Mouse (Mus musculus): ENCODE data around the gene Mapre3. TPM values are rescaled to one million over a fixed set of nuclear protein-coding genes. Genes with fewer than 3 reads are reported as not detected.

The Mapre3 gene
- total and polyA plus RNA-seq, 2 experiments from 2014 or later = 55.8 to 137 TPM

DNA sequence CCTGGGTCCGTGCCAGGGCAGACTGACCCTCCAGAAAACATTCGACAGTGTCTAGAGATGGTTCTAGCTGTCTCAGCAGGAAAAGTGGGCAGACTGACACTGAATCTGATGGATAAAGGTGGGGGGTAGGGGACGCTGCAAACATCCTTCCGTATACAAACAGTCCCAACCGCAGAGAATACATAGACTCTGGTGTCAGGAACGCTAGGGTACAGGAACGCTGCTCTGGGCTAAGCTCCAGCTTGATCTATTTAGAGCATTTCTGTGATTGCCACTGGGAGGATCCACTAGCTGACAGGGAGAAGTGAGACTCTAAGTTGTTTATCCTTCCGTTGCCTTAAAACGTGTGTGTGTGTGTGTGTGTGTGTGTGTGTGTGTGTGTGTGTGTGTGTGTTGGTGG is 33.7 kb upstream of the Mapre3 start:
- Histone ChIP-seq H3K9ac (replicated peaks; ENCODE audit: low read length) (no peak overlapping the region), H3K4me1 (ENCODE audit: insufficient read depth, low read length) (no peaks in the 10 kb centered on the region), H3K27ac (no peak overlapping the region), H3K9me3 (ENCODE audit: low read length) (no peaks in the 10 kb centered on the region), H3K4me2 (ENCODE audit: low read depth, low read length) (no peak overlapping the region), H3K4me3 (ENCODE audit: low read length) (no peak overlapping the region), H3K36me3 (ENCODE audit: insufficient read depth, low read length) (peaks cover 46% of the 10 kb centered on the region), H3K27me3 (ENCODE audit: insufficient read depth, low read length) (no peaks in the 10 kb centered on the region)
- ATAC-seq (no peak), DNase-seq (ENCODE audit: low spot score) (no peak)
- WGBS = 68% methylated on average over 9 of the region's 9 CpGs
- no peak for TF ChIP-seq CTCF (IDR thresholded peaks at IDR 0.05; ENCODE audit: low read depth)

DNA sequence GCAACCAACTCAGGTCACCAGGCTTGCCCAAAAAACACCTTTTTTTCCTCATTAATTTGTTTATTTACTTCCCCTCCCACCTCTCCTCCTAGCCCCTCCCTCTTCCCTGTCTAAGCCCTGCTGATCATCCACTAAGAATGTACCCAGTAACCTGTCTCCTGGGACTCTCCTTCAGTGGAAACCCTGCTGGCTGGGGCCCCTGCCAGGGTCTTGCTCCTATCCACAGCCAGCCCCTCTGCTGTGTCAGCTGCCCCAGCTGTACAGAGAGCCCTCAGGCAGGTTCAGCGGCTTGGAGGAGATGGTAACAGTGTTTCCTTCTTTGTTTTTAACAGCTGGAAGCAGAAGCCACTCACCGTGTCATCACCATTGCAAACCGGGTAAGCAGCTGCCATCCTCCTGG is 33.3 kb upstream of the Mapre3 start:
- DNase-seq (ENCODE audit: low spot score) = no peak
- peaks cover 49% of the 10 kb centered on the region for H3K36me3 ChIP-seq (ENCODE audit: insufficient read depth, low read length)
- 37% methylated on average over 3 of the region's 3 CpGs for WGBS
- H3K27ac ChIP-seq = no peak overlapping the region
- ATAC-seq = no peak
- H3K4me1 ChIP-seq (ENCODE audit: insufficient read depth, low read length) = no peaks in the 10 kb centered on the region
- no peak overlapping the region for H3K9ac ChIP-seq (replicated peaks; ENCODE audit: low read length)
- no peak overlapping the region for H3K4me2 ChIP-seq (ENCODE audit: low read depth, low read length)
- H3K27me3 ChIP-seq (ENCODE audit: insufficient read depth, low read length) = no peaks in the 10 kb centered on the region
- H3K9me3 ChIP-seq (ENCODE audit: low read length) = no peaks in the 10 kb centered on the region
- no peak for TF ChIP-seq CTCF (IDR thresholded peaks at IDR 0.05; ENCODE audit: low read depth)
- H3K4me3 ChIP-seq (ENCODE audit: low read length) = no peak overlapping the region

DNA sequence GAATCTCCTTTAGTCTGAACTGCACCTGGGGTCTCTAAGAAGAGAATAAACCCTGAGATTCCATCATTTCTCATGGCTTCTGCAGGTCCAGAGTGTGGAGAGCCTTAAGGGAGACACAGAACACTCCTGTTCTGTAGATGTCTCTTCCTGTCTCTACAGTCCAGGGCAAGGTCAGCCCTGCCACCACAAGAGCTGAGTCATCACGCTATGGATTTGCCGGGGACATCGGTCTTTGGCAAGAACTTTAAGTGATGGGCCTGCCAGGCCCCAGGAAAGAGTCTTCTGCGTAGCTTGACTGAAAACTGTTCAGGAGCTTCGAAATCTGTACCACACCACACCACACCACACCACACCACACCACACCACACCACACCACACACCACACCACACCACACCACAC is 27.1 kb upstream of the Mapre3 start:
- H3K4me1 ChIP-seq (ENCODE audit: insufficient read depth, low read length) = no peaks in the 10 kb centered on the region
- no peak overlapping the region for H3K4me2 ChIP-seq (ENCODE audit: low read depth, low read length)
- no peaks in the 10 kb centered on the region for H3K27me3 ChIP-seq (ENCODE audit: insufficient read depth, low read length)
- H3K27ac ChIP-seq = no peak overlapping the region
- 86% methylated on average over 5 of the region's 5 CpGs for WGBS
- DNase-seq (ENCODE audit: low spot score) (no peak), ATAC-seq (no peak)
- H3K36me3 ChIP-seq (ENCODE audit: insufficient read depth, low read length) = peaks cover 59% of the 10 kb centered on the region
- no peak overlapping the region for H3K9ac ChIP-seq (replicated peaks; ENCODE audit: low read length)
- TF ChIP-seq CTCF (IDR thresholded peaks at IDR 0.05; ENCODE audit: low read depth) = no peak
- H3K9me3 ChIP-seq (ENCODE audit: low read length) = no peaks in the 10 kb centered on the region
- no peak overlapping the region for H3K4me3 ChIP-seq (ENCODE audit: low read length)

DNA sequence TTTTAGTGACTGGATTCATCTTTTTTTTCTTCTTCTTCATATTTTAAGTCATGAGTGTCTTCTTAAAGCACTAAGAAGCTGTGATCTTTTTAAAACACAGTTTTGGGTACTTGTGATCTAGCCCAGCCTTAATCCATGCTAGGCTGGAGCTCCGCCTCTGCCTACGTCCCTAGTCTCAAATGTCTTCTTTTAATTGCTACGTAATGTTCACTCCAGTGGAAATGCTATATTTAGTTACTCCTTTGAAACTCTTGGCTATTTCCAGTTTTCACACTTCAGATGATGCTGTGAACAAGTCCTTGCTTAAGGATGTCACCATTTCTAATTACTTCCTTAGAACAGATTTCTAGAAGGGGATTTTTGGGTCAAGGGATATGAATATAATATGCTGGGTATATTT is 24.4 kb upstream of the Mapre3 start:
- TF ChIP-seq CTCF (IDR thresholded peaks at IDR 0.05; ENCODE audit: low read depth) = no peak
- no peak overlapping the region for H3K4me2 ChIP-seq (ENCODE audit: low read depth, low read length)
- no peak for DNase-seq (ENCODE audit: low spot score)
- 0 out of 2 replicates have a peak, but pooled peaks have one; percentile 24 for ATAC-seq
- no peak overlapping the region for H3K4me3 ChIP-seq (ENCODE audit: low read length)
- WGBS = 77% methylated on average over 3 of the region's 3 CpGs
- no peaks in the 10 kb centered on the region for H3K27me3 ChIP-seq (ENCODE audit: insufficient read depth, low read length)
- no peak overlapping the region for H3K27ac ChIP-seq
- H3K9me3 ChIP-seq (ENCODE audit: low read length) = no peaks in the 10 kb centered on the region
- H3K36me3 ChIP-seq (ENCODE audit: insufficient read depth, low read length) = peaks cover 62% of the 10 kb centered on the region
- H3K9ac ChIP-seq (replicated peaks; ENCODE audit: low read length) = no peak overlapping the region
- no peaks in the 10 kb centered on the region for H3K4me1 ChIP-seq (ENCODE audit: insufficient read depth, low read length)

DNA sequence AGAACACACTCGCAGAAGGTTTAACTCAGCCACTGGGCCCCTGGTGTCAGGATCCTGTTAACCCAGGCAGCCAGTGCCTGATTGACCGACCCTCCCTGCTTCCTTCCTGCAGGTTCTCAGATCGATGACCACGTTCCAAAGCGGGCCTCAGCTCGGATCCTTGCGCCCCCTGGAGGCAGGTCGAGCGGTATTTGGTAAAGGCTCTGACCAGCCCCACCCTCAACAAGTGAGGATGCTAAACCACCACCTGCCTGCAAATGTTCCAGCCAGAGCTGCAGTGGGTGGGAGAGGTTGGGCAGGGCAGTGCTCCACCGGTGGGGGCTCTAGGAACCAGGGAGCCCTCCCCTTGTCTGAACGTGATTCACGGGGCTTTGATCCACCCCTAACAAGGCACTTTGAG is 18.3 kb upstream of the Mapre3 start:
- Histone ChIP-seq H3K27ac (no peak overlapping the region), H3K27me3 (ENCODE audit: insufficient read depth, low read length) (no peaks in the 10 kb centered on the region), H3K4me2 (ENCODE audit: low read depth, low read length) (no peak overlapping the region), H3K9ac (replicated peaks; ENCODE audit: low read length) (no peak overlapping the region), H3K4me1 (ENCODE audit: insufficient read depth, low read length) (no peaks in the 10 kb centered on the region), H3K4me3 (ENCODE audit: low read length) (no peak overlapping the region), H3K36me3 (ENCODE audit: insufficient read depth, low read length) (peaks cover 43% of the 10 kb centered on the region), H3K9me3 (ENCODE audit: low read length) (no peaks in the 10 kb centered on the region)
- TF ChIP-seq CTCF (IDR thresholded peaks at IDR 0.05; ENCODE audit: low read depth) = peak; percentile 91
- WGBS = 14% methylated on average over 12 of the region's 12 CpGs
- DNase-seq (ENCODE audit: low spot score) (peak; percentile 89), ATAC-seq (peak; percentile 76)

DNA sequence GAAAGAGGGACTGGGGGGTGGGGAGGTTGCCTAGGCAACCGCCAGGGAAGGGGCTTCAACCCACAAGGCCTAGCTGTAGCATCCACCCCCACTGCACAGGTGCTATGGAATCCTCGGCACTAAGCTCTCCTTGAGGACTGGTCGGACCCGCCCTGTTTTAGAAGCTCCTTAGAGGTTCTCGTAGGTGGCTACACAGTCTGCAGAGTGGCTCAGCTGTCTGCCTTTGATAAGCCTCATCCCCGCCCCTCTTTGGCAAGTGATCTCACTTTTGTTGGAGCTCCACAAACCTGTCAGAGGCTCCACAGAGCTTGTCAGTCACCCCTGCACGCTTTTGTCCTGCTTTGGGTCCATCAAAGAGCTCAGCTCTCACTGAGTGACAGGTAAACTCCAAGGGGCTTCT is 17.0 kb upstream of the Mapre3 start:
- Histone ChIP-seq H3K27ac (no peak overlapping the region), H3K27me3 (ENCODE audit: insufficient read depth, low read length) (no peaks in the 10 kb centered on the region), H3K4me3 (ENCODE audit: low read length) (no peak overlapping the region), H3K9me3 (ENCODE audit: low read length) (no peaks in the 10 kb centered on the region), H3K36me3 (ENCODE audit: insufficient read depth, low read length) (peaks cover 31% of the 10 kb centered on the region), H3K4me1 (ENCODE audit: insufficient read depth, low read length) (no peaks in the 10 kb centered on the region), H3K9ac (replicated peaks; ENCODE audit: low read length) (no peak overlapping the region), H3K4me2 (ENCODE audit: low read depth, low read length) (no peak overlapping the region)
- no peak for TF ChIP-seq CTCF (IDR thresholded peaks at IDR 0.05; ENCODE audit: low read depth)
- ATAC-seq (0 out of 2 replicates have a peak, but pooled peaks have one; percentile 9), DNase-seq (ENCODE audit: low spot score) (no peak)
- WGBS = 51% methylated on average over 7 of the region's 7 CpGs

DNA sequence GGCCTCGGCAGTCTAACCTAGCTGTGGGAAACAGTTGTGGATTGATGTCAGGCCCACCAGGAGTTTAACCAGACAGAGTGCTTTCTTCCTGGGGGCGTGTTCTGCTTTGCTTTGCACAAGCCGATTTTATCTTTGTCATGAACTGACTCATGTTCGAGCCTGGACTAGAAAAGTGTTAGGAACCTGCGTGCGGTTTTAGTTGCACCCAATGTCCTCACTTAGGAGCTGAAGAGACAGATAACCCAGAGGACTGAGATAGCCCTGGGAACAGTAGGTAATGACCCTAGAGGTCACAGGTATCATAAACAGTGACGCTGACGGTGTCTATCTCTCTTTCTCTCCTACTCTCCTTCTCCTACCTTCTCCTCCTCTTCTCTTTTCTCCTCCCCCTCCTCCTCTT is 16.5 kb upstream of the Mapre3 start:
- 75% methylated on average over 8 of the region's 8 CpGs for WGBS
- peaks cover 31% of the 10 kb centered on the region for H3K36me3 ChIP-seq (ENCODE audit: insufficient read depth, low read length)
- no peaks in the 10 kb centered on the region for H3K27me3 ChIP-seq (ENCODE audit: insufficient read depth, low read length)
- H3K4me1 ChIP-seq (ENCODE audit: insufficient read depth, low read length) = no peaks in the 10 kb centered on the region
- no peak for ATAC-seq
- H3K9ac ChIP-seq (replicated peaks; ENCODE audit: low read length) = no peak overlapping the region
- DNase-seq (ENCODE audit: low spot score) = no peak
- no peak overlapping the region for H3K4me2 ChIP-seq (ENCODE audit: low read depth, low read length)
- no peak overlapping the region for H3K4me3 ChIP-seq (ENCODE audit: low read length)
- TF ChIP-seq CTCF (IDR thresholded peaks at IDR 0.05; ENCODE audit: low read depth) = no peak
- H3K9me3 ChIP-seq (ENCODE audit: low read length) = no peaks in the 10 kb centered on the region
- no peak overlapping the region for H3K27ac ChIP-seq
